In genomic region chr5:25759460-25760409, GRCm38 (mm10) we compare ENCODE assay signal across 8 mouse cellular contexts. TPM values are rescaled to one million over a fixed set of nuclear protein-coding genes. Genes with fewer than 3 reads are reported as not detected.
DNase-seq lines count a peak whose midpoint lies in the region; ATAC-seq lines count a peak whose summit lies in the region.

Gene Actr3b (plus strand): TSS chr5:25759997.

- 3% methylated on average over 45 of the region's 45 CpGs for WGBS in intestine, embryonic 16.5 days

- no peaks in the 10 kb centered on the region for H3K27me3 ChIP-seq in intestine, embryonic 16.5 days (replicated peaks; ENCODE audit: control insufficient read depth, insufficient read depth, low read length)

- H3K9ac ChIP-seq in intestine, embryonic 16.5 days (ENCODE audit: low read depth, low read length) = peak within 1 kb of the TSS; percentile 70

- intact Hi-C loops in left cerebral cortex, postnatal 25 days (cut with DNase I) = loop anchor here (2.0 to 5.0 kb wide), 3 partner anchors 15 to 261 kb away; partner anchors contain the start of gene Kmt2c

- no peaks in the 10 kb centered on the region for H3K36me3 ChIP-seq in intestine, embryonic 16.5 days (ENCODE audit: control insufficient read depth, insufficient read depth, low read length)

- peak; percentile 88 for DNase-seq in adrenal gland, adult 8-10 months
- DNase-seq in embryo, embryonic 11.5 days (ENCODE audit: low read depth, low spot score) = peak; percentile 77
- peak; percentile 56 to 79 for DNase-seq in gastrocnemius, postnatal 4 days (ENCODE audit: low spot score in 2 of 2)
- DNase-seq in left cerebral cortex, postnatal 25 days (ENCODE audit: low spot score in 2 of 2) = peak; percentile 92 to 96
- DNase-seq in mesoderm, embryonic 11.5 days (ENCODE audit: low read depth, low spot score) = peak; percentile 90
- DNase-seq in right cerebral cortex, postnatal 25 days = peak; percentile 91
- peak; percentile 67 to 86 for DNase-seq in urinary bladder, postnatal 36 days (ENCODE audit: low spot score in 2 of 2)

- peak within 1 kb of the TSS; percentile 74 for H3K4me3 ChIP-seq in intestine, embryonic 16.5 days (ENCODE audit: low read length)

- ATAC-seq in intestine, embryonic 16.5 days = peak; percentile 99

- no peaks in the 10 kb centered on the region for H3K9me3 ChIP-seq in intestine, embryonic 16.5 days (ENCODE audit: control insufficient read depth, low read length)

- H3K27ac ChIP-seq in intestine, embryonic 16.5 days (ENCODE audit: low read length) = no peak within 1 kb of the TSS

- H3K4me1 ChIP-seq in intestine, embryonic 16.5 days (ENCODE audit: control insufficient read depth, insufficient read depth, low read length) = peaks cover 4% of the 10 kb centered on the region; the same call in 1 of the 2 replicates

- H3K4me2 ChIP-seq in intestine, embryonic 16.5 days (ENCODE audit: low read depth, low read length) = peak within 1 kb of the TSS; percentile 98

RNA-seq across cellular contexts. Expression of gene Actr3b, which starts in this region (rescaled TPM):
- total RNA-seq in adrenal gland, adult 8-10 months (2022) = 10 to 100 TPM; 11.1 to 13.8 (median 12.3) TPM
- total RNA-seq in gastrocnemius, postnatal 4 days (2021) = 1 to 10 TPM in 1 of 2 experiments, under 1 TPM in 1; 0.83 to 1.8 TPM
- 1.7 and 2.6 TPM in 2 replicates for polyA plus RNA-seq in intestine, embryonic 16.5 days (2015; fragmentation: Nextera tagmentation; extraction: Ambion mirVana)
- total RNA-seq in left cerebral cortex, postnatal 25 days (2021) = 100 to 1,000 TPM; 131 to 132 TPM

Comparison
In these comparisons a context has a peak if more than half of its experiments do, and no peak if none do; other contexts are left out.
1. RNA of gene Actr3b (total RNA-seq): 131 to 132 TPM in left cerebral cortex, postnatal 25 days; 11.1 to 13.8 TPM in adrenal gland, adult 8-10 months and 0.83 to 1.8 TPM in gastrocnemius, postnatal 4 days; every median in the first group is over 4 times any median in the second.
2. Peak in every context shown above with its lines, with median percentiles within 50 percentile points of each other: DNase-seq.